12 mouse cellular contexts compared by ENCODE assay signal in the genomic region with DNA sequence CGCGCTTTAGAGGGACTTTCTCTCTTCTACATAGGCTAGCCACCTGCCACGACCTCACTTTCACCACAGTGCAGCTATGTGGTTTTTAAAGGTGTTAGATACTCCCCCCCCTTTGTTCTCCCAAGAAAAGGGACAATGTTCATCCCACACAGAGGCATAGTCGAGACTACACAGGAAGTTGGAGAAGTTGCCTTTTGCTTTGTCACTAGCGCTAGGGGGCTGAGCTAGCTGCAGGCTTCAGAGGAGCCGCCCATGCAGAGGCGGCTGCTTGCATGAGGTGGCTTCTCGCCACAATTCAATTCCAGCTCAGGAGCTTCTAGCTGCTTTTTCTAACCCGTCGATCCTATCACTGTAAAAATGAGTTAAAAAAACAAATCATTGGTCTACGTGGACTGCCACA.
DNase-seq lines count a peak whose midpoint lies in the region; ATAC-seq and TF ChIP-seq lines count a peak whose summit lies in the region.
"Had no signal": no experiment of that assay in that cellular context is flagged by ENCODE, and none has a peak within 500 bp of the region (broad histone marks: within the 10 kb centered on the region; RNA-seq: fewer than 3 reads in every experiment).

No protein-coding gene starts in this region.

- peaks cover 19% of the 10 kb centered on the region for H3K36me3 ChIP-seq in intestine, embryonic 14.5 days (ENCODE audit: control insufficient read depth, insufficient read depth, low read length)
- H3K36me3 ChIP-seq in intestine, embryonic 15.5 days, result no peaks in the 10 kb centered on the region
- H3K36me3 ChIP-seq in thymus, adult 2 months (ENCODE audit: control insufficient read depth, insufficient read depth, low read length), result no peaks in the 10 kb centered on the region
- no peaks in the 10 kb centered on the region for H3K36me3 ChIP-seq in forebrain, postnatal 0 days (ENCODE audit: insufficient read depth)
- no peaks in the 10 kb centered on the region; the same call in 1 of the 2 replicates for H3K36me3 ChIP-seq in kidney, adult 2 months (ENCODE audit: control insufficient read depth, insufficient read depth, low read length)
- peaks cover 16% of the 10 kb centered on the region for H3K36me3 ChIP-seq in liver, embryonic 12.5 days

- H3K9me3 ChIP-seq in intestine, embryonic 14.5 days (ENCODE audit: control insufficient read depth, low read length), result 0 out of 2 replicates have a peak, but pooled peaks cover 4% of the 10 kb centered on the region
- no peaks in the 10 kb centered on the region for H3K9me3 ChIP-seq in intestine, embryonic 15.5 days
- no peaks in the 10 kb centered on the region for H3K9me3 ChIP-seq in forebrain, postnatal 0 days (ENCODE audit: low read length)
- H3K9me3 ChIP-seq in liver, embryonic 12.5 days (replicated peaks), result no peaks in the 10 kb centered on the region
- H3K9me3 ChIP-seq: liver, embryonic 15.5 days had no signal

- no peak overlapping the region for H3K9ac ChIP-seq in intestine, embryonic 14.5 days (ENCODE audit: low read length)
- no peak overlapping the region for H3K9ac ChIP-seq in intestine, embryonic 15.5 days
- no peak overlapping the region for H3K9ac ChIP-seq in forebrain, postnatal 0 days
- no peak overlapping the region for H3K9ac ChIP-seq in liver, embryonic 12.5 days
- H3K9ac ChIP-seq: liver, embryonic 15.5 days had no signal

- H3K27ac ChIP-seq in intestine, embryonic 14.5 days (ENCODE audit: low read depth), result no peak overlapping the region
- H3K27ac ChIP-seq in intestine, embryonic 15.5 days, result no peak overlapping the region
- peak overlapping the region; percentile 50; the same call in 1 of the 2 replicates for H3K27ac ChIP-seq in thymus, adult 2 months (ENCODE audit: control insufficient read depth, insufficient read depth, low read length)
- no peak overlapping the region for H3K27ac ChIP-seq in forebrain, postnatal 0 days (ENCODE audit: low read depth, low read length)
- H3K27ac ChIP-seq in kidney, adult 2 months (ENCODE audit: insufficient read depth, low read depth, low read length), result no peak overlapping the region
- H3K27ac ChIP-seq in liver, embryonic 12.5 days, result no peak overlapping the region
- H3K27ac ChIP-seq: kidney, postnatal 0 days; liver, embryonic 15.5 days had no signal

- H3K4me3 ChIP-seq in intestine, embryonic 14.5 days (ENCODE audit: low read depth, low read length), result no peak overlapping the region
- no peak overlapping the region for H3K4me3 ChIP-seq in intestine, embryonic 15.5 days (replicated peaks)
- peak overlapping the region; percentile 12; the same call in 1 of the 2 replicates for H3K4me3 ChIP-seq in thymus, adult 2 months (ENCODE audit: control insufficient read depth, insufficient read depth, low read length)
- H3K4me3 ChIP-seq in forebrain, postnatal 0 days (ENCODE audit: low read depth, low read length), result no peak overlapping the region
- no peak overlapping the region for H3K4me3 ChIP-seq in kidney, adult 2 months (ENCODE audit: insufficient read depth, low read depth, low read length)
- H3K4me3 ChIP-seq in liver, embryonic 12.5 days, result no peak overlapping the region
- H3K4me3 ChIP-seq: liver, embryonic 15.5 days had no signal

- no peak for ATAC-seq in intestine, embryonic 14.5 days (replicated peaks; ENCODE audit: low FRiP score, low TSS enrichment, low read depth)
- no peak for ATAC-seq in intestine, embryonic 15.5 days
- ATAC-seq in forebrain, postnatal 0 days, result no peak
- no peak for ATAC-seq in liver, embryonic 12.5 days

- DNase-seq in intestine, embryonic 14.5 days (ENCODE audit: low spot score), result peak; percentile 28
- peak; percentile 34 for DNase-seq in thymus, adult 2 months
- no peak for DNase-seq in thymus, adult 18-20 months
- peak; percentile 18 for DNase-seq in forebrain, postnatal 0 days
- no peak for DNase-seq in kidney, adult 2 months
- DNase-seq: cerebellum, adult 2 months; heart, adult 18-20 months; heart, postnatal 4 days had no signal

- H3K4me1 ChIP-seq in intestine, embryonic 14.5 days (replicated peaks; ENCODE audit: control insufficient read depth, insufficient read depth, low read length), result no peaks in the 10 kb centered on the region
- no peaks in the 10 kb centered on the region for H3K4me1 ChIP-seq in intestine, embryonic 15.5 days (replicated peaks)
- H3K4me1 ChIP-seq in thymus, adult 2 months (replicated peaks; ENCODE audit: control insufficient read depth, insufficient read depth, low read length), result peaks cover 17% of the 10 kb centered on the region
- H3K4me1 ChIP-seq in forebrain, postnatal 0 days (ENCODE audit: insufficient read depth), result no peaks in the 10 kb centered on the region
- no peaks in the 10 kb centered on the region for H3K4me1 ChIP-seq in kidney, adult 2 months (ENCODE audit: control insufficient read depth, insufficient read depth, low read length)
- H3K4me1 ChIP-seq in liver, embryonic 12.5 days, result no peaks in the 10 kb centered on the region
- H3K4me1 ChIP-seq: liver, embryonic 15.5 days had no signal

- no peak for TF ChIP-seq CTCF in thymus, adult 2 months (IDR thresholded peaks at IDR 0.05; ENCODE audit: borderline replicate concordance, control insufficient read depth, extremely low read depth, insufficient read depth, low read length, poor library complexity)
- TF ChIP-seq CTCF in forebrain, postnatal 0 days (IDR thresholded peaks at IDR 0.05; ENCODE audit: low read depth), result no peak
- no peak for TF ChIP-seq CTCF in kidney, adult 2 months (conservative IDR thresholded peaks at IDR 0.05; ENCODE audit: insufficient read depth, insufficient read length, low read depth, low read length)

- 81% methylated on average over 11 of the region's 11 CpGs for WGBS in intestine, embryonic 14.5 days
- WGBS in intestine, embryonic 15.5 days, result 84% methylated on average over 11 of the region's 11 CpGs
- WGBS in thymus, adult 2 months, result 8% methylated on average over 11 of the region's 11 CpGs
- 50% methylated on average over 11 of the region's 11 CpGs for WGBS in forebrain, postnatal 0 days
- WGBS in kidney, adult 2 months, result 81% methylated on average over 11 of the region's 11 CpGs
- WGBS in liver, embryonic 12.5 days (ENCODE audit: insufficient replicate concordance), result 62% methylated on average over 11 of the region's 11 CpGs

- H3K27me3 ChIP-seq in intestine, embryonic 14.5 days (replicated peaks; ENCODE audit: control insufficient read depth, insufficient read depth, low read length), result no peaks in the 10 kb centered on the region
- H3K27me3 ChIP-seq in intestine, embryonic 15.5 days (replicated peaks), result no peaks in the 10 kb centered on the region
- no peaks in the 10 kb centered on the region for H3K27me3 ChIP-seq in thymus, adult 2 months (ENCODE audit: control insufficient read depth, insufficient read depth, low read length)
- H3K27me3 ChIP-seq in forebrain, postnatal 0 days (ENCODE audit: insufficient read depth, low read length), result no peaks in the 10 kb centered on the region
- no peaks in the 10 kb centered on the region for H3K27me3 ChIP-seq in kidney, adult 2 months (replicated peaks; ENCODE audit: control insufficient read depth, insufficient read depth, low read length)
- no peaks in the 10 kb centered on the region for H3K27me3 ChIP-seq in liver, embryonic 12.5 days (replicated peaks)
- H3K27me3 ChIP-seq: liver, embryonic 15.5 days had no signal

- no peak overlapping the region for H3K4me2 ChIP-seq in intestine, embryonic 14.5 days (ENCODE audit: low read length)
- H3K4me2 ChIP-seq in intestine, embryonic 15.5 days (replicated peaks), result no peak overlapping the region
- no peak overlapping the region for H3K4me2 ChIP-seq in forebrain, postnatal 0 days (ENCODE audit: low read depth)
- H3K4me2 ChIP-seq in liver, embryonic 12.5 days, result no peak overlapping the region
- H3K4me2 ChIP-seq: liver, embryonic 15.5 days had no signal

- no peak for TF ChIP-seq POLR2A in thymus, adult 2 months (IDR thresholded peaks at IDR 0.05; ENCODE audit: control insufficient read depth, extremely low read depth, insufficient read depth, low read length, poor library complexity)
- no peak for TF ChIP-seq POLR2A in kidney, adult 2 months (IDR thresholded peaks at IDR 0.05; ENCODE audit: low read depth, low read length)

Comparison
In these comparisons a context has a peak if more than half of its experiments do, and no peak if none do; other contexts are left out.
1. DNase-seq: peak in intestine, embryonic 14.5 days (single experiment), thymus, adult 2 months (single experiment) and forebrain, postnatal 0 days (single experiment); none in thymus, adult 18-20 months (0 of 2) and kidney, adult 2 months (single experiment).